Mouse (Mus musculus) thymus, adult 2 months (tissue): ENCODE results near the gene Crx.

Experiments
- CTCF ChIP-seq: fragments of 200-500 bp; IDR thresholded peaks from 2 replicates; pipeline ENCODE4 v1.5.1; 2012; ENCODE audit warnings: mild to moderate bottlenecking, control low read depth, low read length, moderate library complexity, borderline replicate concordance; ENCODE audit not compliant: control insufficient read depth, poor library complexity, insufficient read depth; ENCODE audit errors: extremely low read depth
- POLR2A ChIP-seq: fragments of 200-500 bp; IDR thresholded peaks from 2 replicates; pipeline ENCODE4 v1.6.1; 2012; ENCODE audit warnings: mild to moderate bottlenecking, low read length, control low read depth, moderate library complexity; ENCODE audit not compliant: control insufficient read depth, poor library complexity, insufficient read depth; ENCODE audit errors: extremely low read depth

- TF ChIP-seq POLR2A (no peak), CTCF (no peak)
Observed at GRCm38 (mm10) chr7:15914252-15914651, 34.5 kb upstream of the Crx start.
